Mouse (Mus musculus) R1 (cell line): ENCODE measurements at regions not wholly inside any gene's neighbourhood (a gene's known extent, or its start where the extent isn't known, plus 50 kb on each side); places are given as distances from the start of the nearest gene placed in this dataset.
"Not testable (repeated sequence)": the region's sequence is repeated elsewhere in the genome, so short reads cannot be mapped to it uniquely, and the experiment has no call there.

Experiments
- DNase-seq: peaks from one replicate; pipeline ENCODE4 v3.0.0-alpha.2; 2018; ENCODE audit warnings: low read depth, low spot score

DNA sequence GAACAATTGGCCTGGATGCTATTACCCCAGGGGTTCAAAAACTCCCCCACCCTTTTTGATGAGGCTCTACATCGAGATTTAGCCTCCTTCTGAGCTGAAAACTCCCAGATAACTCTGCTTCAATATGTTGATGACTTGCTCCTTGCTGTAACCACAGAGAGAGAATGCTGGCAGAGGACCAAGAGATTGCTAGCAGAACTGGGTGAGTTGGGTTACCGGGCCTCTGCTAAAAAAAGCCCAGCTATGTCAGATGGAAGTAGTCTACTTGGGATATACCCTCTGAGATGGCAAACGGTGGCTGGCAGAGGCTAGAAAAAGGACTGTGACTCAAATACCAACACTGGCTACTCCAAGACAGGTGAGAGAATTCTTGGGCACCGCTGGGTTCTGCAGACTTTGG, 63.9 kb upstream of the Gm906 start:
- DNase-seq = not testable (repeated sequence)

GRCm38 (mm10) chr13:50322512-50322911, 72.4 kb upstream of the Gm906 start:
- peak; percentile 77 for DNase-seq

GRCm38 (mm10) chr13:50328614-50329013, 78.5 kb upstream of the Gm906 start:
- peak; percentile 14 for DNase-seq

DNA sequence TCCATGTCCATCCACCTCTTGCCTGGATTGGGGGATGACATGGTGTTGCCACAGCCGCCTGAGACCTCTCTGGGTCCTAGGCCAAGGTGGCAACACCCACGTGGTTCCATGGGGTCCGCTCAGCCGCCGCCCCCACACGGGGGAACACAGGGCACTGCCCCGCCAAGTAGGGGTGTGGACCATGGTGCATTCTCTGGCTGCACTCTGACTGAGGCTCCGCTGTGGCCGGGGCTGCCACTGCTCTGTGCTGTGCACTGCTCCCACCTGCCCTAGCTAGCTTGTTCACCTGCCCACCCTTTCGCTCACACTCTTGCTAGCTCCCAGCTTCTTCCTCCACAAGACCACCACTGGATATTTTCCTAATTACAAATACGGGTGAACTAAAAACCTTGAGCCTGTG, 73.5 kb upstream of the Fbxw17 start:
- DNase-seq = peak; percentile 4

GRCm38 (mm10) chr13:50351946-50352345, 65.7 kb upstream of the Fbxw17 start:
- peak; percentile 57 for DNase-seq

DNA sequence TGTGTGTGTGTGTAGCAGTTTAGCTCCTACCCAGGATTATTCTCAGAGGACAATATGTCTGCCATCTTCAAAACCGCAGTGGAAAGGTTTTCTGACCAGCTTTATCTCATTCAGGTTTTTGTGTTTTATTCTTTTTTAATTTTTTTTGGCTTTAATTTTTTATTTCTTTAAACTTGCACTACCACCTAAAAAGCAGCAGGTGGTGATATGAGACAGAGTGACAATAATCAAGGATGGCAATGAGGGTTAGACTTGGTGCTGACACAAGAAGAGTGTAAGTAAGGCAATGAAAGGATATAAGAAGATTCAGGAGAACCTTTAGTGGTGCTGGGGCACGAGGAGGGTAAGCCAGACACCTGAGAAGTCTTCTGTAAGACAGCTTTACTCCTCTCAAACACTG, 62.4 kb upstream of the Fbxw17 start:
- peak; percentile 29 for DNase-seq

GRCm38 (mm10) chr13:50359536-50359935, 58.1 kb upstream of the Fbxw17 start:
- no peak for DNase-seq
